Mouse (Mus musculus) spleen, adult 2 months (tissue): Measurements from ENCODE around the gene Abr.

Experiments used
- CTCF ChIP-seq: fragments of 200-500 bp; IDR thresholded peaks from 2 replicates; pipeline ENCODE4 v1.5.1; 2011; ENCODE audit warnings: mild to moderate bottlenecking, inconsistent platforms; ENCODE audit not compliant: insufficient read depth, insufficient read length, insufficient replicate concordance; ENCODE audit errors: extremely low read depth
- POLR2A ChIP-seq: fragments of 200-500 bp; IDR thresholded peaks from 2 replicates; pipeline ENCODE4 v1.6.1; 2011; ENCODE audit warnings: low read depth, low read length, inconsistent platforms

- TF ChIP-seq POLR2A (no peak), CTCF (no peak)
Measured at GRCm38 (mm10) chr11:76458730-76459129, 163.4 kb downstream of the Abr start.
